ENCODE assay signal across 8 mouse cellular contexts in the genomic region with DNA sequence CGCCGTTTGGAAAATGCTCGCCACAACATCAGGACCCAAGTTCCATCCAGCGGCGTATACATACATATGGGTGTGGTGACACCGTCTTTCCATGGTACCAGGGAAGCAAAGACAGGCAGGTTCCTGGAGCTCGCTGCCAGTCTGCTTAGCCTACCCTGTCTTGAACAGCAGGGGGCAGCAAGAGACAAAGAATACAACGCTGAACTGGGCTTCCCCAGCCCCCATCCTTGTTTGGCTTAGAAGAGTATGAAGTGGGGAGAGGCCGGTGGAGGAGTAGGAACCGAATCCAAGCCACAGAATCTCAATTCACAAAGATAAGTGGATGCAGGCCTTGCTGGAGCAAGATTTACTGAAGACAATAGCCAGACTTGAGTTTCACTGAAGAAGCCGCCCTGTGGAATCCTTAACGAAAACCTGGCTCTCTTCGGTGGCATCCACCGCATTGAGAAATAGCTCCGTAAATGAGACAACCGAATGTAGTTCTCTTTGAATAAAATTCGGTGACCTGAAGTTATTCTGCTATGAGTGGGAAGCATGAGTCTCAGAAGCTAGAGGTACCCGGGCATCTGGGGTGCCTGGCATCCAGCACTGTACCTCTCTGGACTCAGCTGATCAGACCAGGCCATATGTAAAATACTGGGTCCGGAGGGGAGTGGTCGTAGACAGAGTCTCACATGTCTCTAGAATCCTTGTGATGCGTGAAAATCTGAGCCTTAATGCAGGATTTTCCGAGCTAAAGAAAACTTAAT.
DNase-seq lines count a peak whose midpoint lies in the region; ATAC-seq and TF ChIP-seq lines count a peak whose summit lies in the region.

No protein-coding gene starts in this region.

- H3K4me3 ChIP-seq in lung, adult 2 months (replicated peaks; ENCODE audit: extremely low read depth, low read depth, low read length), result no peak overlapping the region

- no peak for DNase-seq in Patski (ENCODE audit: low read depth, low spot score)
- peak; percentile 79 for DNase-seq in cerebellum, adult 8-10 months
- peak; percentile 85 for DNase-seq in heart, postnatal 4 days
- DNase-seq in layer of hippocampus, adult 11-12 months (ENCODE audit: low spot score), result peak; percentile 86
- peak; percentile 59 for DNase-seq in lung, adult 2 months
- DNase-seq in ovary, postnatal 10 days (ENCODE audit: low spot score), result peak; percentile 45
- peak; percentile 78 for DNase-seq in urinary bladder, postnatal 14 days (ENCODE audit: low spot score)

- peak; percentile 79 for TF ChIP-seq CTCF in Patski (IDR thresholded peaks at IDR 0.05)
- peak; percentile 80 for TF ChIP-seq CTCF in lung, adult 2 months (IDR thresholded peaks at IDR 0.05; ENCODE audit: insufficient read depth, low read length)

- POLR2A ChIA-PET in Patski (lab: Charles Lee), result interaction anchor here (0.7 kb wide), 1 partner anchor 204 kb away, joined by 3 read pairs; no protein-coding TSS in a partner anchor

- 34% methylated on average over 22 of the region's 22 CpGs for WGBS in lung, adult 2 months

- ATAC-seq in Patski, result no peak
- ATAC-seq in frontal cortex, adult (ENCODE audit: low TSS enrichment), result peak; percentile 99

- H3K4me1 ChIP-seq in lung, adult 2 months (ENCODE audit: control insufficient read depth, insufficient read depth, low read length), result no peaks in the 10 kb centered on the region

- CTCF ChIA-PET in Patski (lab: Charles Lee), result interaction anchor here (1.0 to 3.0 kb wide), 12 partner anchors 10 to 1302 kb away, joined by 3 to 40 read pairs (median 6); no protein-coding TSS in a partner anchor

- in situ Hi-C loops in Patski (cut with MboI; ENCODE audit: low pct_unique_long_range_greater_than_20kb), result loop anchor here (5.0 to 10.0 kb wide), 4 partner anchors 169 to 1311 kb away; no protein-coding TSS in a partner anchor

- no peak for TF ChIP-seq POLR2A in lung, adult 2 months (IDR thresholded peaks at IDR 0.05; ENCODE audit: borderline replicate concordance, extremely low read depth, low read depth, low read length)

- no peaks in the 10 kb centered on the region for H3K27me3 ChIP-seq in Patski
